Mouse (Mus musculus) kidney, adult 18-20 months (tissue): ENCODE measurements around the gene Wdr90.
"Not testable (repeated sequence)": the region's sequence is repeated elsewhere in the genome, so short reads cannot be mapped to it uniquely, and the experiment has no call there.

Experiments used
- DNase-seq: peaks from one replicate; pipeline ENCODE4 v3.0.0; 2021

The Wdr90 gene

DNA sequence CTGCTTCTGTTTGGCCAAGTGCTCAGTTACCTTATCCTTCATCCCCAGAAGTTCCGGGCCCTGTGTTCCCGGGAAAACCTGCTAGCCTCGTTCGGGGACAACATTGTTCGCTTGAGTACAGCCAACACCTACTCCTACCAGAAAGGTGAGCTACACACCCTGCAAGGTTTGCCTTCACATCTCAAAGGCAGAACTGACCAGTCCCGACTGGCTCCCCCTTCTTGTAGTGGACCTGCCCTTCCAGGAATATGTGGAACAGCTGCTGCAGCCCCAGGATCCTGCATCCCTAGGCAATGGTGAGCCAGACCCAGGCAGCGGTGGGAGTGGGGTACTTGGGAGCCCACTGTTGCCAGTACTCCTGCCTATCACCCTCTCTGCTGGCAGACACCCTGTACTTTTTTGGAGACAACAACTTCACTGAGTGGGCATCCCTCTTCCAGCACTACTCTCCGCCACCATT, 31.7 kb downstream of the Wdr90 start:
- no peak for DNase-seq

DNA sequence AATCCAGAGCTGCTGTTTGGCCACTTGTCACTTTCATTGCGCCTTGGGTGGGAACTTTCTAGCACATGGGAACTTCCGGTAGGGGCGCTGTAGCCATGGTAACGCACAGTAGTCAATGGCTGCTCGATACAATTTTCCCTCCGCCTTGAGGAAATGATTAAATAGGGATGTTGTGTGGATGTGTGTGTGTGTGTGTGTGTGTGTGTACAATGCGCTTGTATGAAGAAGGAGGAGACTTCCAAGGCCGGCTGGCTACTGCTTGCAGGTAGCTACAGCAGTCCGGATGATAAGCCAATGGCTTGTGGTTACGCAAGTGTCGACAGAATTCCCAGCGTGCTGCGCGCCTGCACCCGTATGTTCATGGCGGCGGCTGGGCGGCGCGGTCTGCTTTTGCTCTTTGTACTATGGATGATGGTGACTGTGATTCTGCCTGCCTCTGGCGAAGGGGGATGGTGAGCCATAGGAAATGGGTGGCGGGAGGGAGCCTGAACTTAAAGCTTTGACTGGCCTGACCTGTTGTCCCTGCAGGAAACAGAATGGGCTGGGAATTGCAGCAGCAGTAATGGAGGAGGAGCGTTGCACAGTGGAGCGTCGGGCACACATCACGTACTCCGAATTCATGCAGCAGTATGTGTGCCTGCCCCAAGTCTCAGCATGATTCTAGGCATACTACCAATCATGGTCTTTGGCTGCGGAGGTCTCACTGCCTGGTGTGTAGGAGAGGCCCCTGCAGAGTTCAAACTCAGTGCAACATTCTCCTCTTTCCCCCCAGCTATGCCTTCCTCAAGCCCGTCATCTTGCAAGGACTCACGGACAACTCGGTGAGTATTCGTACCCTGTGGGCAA, 32.4 kb downstream of the Wdr90 start, which contains the start of gene Jmjd8:
TSS of gene Jmjd8 (plus strand) at position 156 of the 846 bp plus-strand sequence.
- DNase-seq: peak; percentile 86

DNA sequence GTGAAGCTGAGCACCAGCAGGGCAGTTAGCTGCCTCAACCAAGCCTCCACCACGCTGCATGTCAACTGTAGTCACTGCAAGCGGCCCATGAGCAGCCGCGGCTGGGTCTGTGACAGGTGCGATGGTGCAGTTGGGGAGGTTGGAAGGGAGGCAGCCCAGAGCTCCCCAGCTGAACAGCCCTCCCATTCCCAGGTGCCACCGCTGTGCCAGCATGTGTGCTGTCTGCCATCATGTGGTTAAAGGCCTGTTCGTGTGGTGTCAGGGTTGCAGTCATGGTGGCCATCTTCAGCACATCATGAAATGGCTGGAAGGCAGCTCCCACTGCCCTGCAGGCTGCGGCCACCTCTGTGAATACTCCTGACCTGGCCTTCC, 33.1 kb downstream of the Wdr90 start:
- peak; percentile 33 for DNase-seq

DNA sequence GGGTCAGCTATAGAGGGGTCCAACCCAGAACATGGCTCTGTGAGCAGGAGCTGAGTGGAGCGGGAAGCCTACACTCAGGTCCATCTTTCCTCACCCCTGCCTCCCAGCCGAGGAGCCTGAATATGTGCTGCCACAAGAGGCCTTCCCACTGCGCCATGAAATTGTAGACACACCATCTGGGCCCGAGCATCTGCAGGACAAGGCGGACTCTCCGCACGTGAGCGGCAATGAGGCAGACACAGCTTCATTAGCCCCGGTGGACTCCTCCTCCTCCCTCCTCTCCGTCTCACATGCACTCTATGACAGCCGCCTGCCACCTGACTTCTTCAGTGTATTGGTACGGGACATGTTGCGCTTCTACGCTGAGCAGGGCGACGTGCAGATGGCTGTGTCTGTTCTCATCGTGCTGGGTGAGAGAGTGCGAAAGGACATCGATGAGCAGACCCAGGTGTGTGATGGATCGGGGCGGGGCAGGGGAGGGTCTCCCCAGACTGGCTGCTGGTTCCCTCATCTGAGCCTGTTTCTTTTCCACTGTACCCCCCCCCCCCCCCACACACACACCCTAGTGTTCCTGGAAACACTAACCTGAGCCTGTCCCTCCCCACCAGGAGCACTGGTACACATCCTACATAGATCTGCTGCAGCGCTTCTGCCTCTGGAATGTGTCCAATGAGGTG, 33.6 kb downstream of the Wdr90 start:
- no peak for DNase-seq

DNA sequence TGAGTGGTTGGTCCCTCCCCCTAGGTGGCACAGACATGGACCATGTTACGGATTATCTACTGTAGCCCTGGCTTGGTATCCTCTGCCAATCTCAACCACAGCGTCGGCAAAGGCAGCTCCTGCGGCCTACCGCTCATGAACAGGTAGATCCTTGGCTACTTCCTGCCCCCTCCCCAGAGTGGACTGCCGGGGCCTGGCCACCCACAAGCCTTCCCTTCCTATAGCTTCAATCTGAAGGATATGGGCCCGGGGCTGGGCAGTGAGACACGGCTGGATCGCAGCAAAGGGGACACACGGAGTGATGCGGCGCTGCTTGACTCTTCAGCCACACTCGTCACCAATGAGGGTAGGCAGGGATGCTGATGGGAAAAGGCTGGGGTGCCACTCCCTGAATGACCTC, 34.3 kb downstream of the Wdr90 start:
- no peak for DNase-seq

DNA sequence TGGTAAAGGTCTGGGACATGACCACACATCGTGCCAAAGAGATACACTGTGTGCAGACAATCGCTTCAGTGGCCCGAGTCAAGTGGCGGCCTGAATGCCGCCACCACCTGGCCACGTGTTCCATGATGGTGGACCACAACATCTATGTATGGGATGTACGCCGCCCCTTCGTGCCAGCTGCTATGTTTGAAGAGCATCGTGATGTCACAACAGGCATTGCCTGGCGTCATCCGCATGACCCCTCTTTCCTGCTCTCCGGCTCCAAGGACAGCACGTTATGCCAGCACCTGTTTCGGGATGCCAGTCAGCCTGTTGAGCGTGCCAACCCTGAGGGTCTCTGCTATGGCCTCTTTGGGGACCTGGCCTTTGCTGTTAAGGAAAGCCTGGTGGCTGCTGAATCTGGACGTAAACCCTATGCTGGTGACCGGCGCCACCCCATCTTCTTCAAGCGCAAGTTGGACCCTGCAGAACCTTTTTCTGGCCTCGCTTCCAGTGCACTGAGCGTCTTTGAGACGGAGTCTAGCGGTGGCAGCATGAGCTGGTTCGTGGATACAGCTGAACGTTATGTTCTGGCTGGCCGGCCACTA, 35.2 kb downstream of the Wdr90 start:
- DNase-seq: no peak

DNA sequence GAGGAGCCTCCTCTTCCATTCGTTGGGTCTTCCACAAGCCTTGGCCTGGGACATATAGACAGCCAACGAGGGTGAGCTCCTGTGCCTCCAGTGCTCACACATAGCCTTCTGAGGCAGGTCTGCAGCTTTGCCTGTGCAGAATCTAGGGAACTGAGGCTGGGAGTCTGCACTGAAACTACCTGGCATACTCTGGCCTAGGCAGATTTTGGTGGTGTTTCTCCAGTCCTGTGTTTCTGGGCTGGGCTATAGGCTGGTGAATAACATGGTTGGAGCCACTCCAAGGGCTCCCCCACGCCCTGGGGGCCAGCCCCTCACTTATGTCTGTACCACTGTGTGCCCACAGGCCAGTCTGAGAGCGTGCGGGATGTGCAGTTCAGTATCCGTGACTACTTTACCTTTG, 36.0 kb downstream of the Wdr90 start:
- DNase-seq: no peak

DNA sequence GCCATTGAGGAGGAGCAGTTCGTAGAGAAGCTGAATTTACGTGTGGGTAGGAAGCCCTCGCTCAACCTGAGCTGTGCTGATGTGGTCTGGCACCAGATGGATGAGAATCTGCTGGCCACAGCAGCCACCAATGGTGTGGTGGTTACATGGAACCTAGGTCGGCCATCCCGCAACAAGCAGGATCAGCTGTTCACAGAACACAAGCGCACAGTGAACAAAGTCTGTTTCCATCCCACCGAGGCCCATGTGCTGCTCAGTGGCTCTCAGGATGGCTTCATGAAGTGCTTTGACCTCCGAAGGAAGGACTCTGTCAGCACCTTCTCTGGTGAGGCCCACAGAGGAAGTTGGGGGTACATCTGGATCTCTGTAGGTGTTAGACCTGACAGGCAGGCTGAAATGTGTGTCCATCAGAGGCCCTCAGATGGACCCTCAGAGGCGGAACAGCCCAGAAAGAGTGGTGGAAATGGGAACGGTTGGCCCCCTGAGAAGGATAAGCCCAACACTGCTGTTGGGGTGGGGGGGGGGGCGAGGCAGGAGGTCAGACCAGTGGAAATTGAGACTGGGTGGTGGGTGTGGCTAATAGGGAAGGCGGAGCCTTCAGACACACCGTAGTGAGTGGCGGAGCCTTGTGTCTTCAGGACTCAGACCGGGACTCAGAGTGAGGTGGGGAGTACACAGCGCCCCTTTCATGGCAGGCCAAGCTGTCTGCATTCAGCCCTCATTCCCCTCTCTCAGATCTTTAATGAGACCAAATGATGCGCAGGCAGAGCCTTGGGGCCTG, 36.7 kb downstream of the Wdr90 start:
- DNase-seq: no peak

DNA sequence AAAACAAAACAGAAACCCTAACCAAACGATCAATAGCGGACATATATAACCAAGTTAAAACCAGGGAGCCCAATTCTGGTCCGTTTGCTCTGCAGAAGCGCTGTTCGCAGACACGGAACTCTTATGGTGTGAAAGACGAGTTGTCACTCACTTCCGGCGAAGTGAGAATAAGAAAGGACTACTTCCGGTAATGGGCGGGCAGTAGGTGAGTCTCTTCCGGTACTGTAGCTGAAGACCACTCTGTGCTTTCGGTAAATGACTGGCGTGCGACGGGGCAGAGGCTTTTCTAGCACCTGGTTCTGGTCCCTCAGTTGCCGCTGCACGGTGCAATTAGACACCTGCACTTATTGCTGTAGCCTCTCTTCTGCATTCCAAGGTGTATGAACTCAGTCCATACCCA, 37.8 kb downstream of the Wdr90 start, which contains the start of gene Wdr24:
TSS of gene Wdr24 (plus strand) at position 176 of the 400 bp plus-strand sequence.
- peak; percentile 81 for DNase-seq

DNA sequence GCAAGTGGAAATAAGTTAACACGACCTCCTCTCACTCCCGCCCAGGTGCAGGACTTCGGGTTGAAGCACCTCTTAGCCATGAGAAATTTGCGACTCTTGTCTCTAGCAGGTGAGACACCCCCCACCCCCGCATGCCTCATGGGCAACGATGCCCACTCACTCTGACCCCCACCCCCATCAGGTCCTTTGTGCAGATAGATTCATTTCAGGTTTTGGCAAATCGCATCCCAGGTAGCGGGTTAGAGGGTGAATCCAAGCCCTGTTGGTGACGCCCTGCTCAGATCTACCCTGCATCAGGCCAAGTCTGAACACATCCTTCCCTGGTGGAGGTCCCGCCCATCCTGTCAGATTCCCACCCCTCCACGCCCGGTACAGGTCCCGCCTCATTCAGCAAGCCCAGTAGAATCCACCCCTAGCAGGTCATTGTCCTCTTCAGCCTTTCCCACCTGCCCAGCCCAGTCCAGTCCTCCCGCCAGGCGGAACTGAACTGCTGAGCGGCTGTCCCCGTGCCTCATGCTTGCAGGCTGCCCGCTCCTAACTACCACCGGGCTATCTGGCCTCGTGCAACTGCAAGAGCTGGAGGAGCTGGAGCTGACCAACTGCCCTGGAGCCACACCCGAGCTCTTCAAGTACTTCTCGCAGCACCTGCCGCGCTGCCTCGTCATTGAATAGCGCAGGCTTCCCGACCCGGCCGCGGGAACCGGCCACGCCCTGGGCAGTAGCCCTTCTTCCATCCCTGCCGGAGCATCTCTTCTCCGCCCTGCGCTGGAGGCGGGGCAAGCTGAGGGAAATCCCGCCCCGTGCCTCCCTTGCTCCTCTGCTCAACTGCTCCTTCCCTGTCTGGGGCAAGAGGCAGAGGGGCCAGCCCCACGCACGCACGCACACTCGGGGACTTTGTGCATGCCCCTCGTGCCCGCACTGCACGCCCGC, 42.2 kb downstream of the Wdr90 start:
- DNase-seq: no peak

DNA sequence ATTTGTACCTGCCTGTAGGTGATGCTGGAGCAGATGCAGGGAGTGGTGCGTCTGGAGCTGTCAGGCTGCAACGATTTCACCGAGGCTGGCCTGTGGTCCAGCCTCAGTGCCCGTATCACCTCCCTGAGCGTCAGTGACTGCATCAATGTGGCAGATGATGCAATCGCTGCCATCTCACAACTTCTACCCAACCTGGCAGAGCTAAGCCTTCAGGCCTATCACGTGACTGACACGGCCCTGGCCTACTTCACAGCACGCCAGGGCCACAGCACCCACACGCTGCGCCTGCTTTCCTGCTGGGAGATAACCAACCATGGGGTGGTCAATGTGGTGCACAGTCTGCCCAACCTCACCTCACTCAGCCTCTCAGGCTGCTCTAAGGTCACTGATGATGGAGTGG, 43.6 kb downstream of the Wdr90 start:
- no peak for DNase-seq

DNA sequence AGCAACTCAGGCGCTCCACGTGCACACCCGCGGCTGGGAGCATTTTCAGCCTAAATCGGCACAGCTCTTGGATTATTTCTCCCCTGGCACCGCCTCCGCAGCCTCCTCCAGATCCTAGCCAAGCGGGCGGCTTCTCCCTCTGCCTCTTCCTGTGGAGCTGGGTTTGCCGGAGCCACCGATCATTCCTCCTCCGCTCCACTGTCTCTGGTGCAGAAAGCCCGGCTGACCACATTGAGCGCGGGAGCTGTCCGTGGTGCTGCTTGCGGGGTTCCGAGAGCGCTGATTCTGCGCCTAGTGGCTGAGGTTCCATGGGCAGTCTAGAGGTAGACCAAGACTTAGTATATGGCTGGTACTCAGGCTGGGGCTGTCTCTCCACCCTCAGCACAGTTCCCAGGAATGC, 47.8 kb downstream of the Wdr90 start:
- DNase-seq: peak; percentile 85

DNA sequence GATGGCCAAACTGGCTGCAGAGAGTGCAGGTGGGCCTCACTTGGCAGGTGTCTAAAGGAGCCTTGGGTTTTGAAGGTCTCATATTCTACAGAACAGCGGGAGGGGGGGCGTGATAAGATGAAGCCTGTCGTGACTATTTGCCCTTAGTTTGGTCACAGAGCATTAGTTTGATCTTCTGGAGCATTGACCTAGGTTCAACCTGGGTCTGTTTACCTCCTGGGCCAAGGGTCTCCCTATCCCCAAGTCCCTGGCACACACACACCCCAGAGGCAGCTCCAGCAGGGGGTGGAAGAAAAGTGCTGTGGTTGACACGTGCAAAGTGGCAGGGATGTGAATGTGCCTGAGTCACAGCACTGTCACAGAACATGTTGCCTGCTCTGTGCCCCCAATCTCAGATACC, 50.4 kb downstream of the Wdr90 start:
- no peak for DNase-seq

DNA sequence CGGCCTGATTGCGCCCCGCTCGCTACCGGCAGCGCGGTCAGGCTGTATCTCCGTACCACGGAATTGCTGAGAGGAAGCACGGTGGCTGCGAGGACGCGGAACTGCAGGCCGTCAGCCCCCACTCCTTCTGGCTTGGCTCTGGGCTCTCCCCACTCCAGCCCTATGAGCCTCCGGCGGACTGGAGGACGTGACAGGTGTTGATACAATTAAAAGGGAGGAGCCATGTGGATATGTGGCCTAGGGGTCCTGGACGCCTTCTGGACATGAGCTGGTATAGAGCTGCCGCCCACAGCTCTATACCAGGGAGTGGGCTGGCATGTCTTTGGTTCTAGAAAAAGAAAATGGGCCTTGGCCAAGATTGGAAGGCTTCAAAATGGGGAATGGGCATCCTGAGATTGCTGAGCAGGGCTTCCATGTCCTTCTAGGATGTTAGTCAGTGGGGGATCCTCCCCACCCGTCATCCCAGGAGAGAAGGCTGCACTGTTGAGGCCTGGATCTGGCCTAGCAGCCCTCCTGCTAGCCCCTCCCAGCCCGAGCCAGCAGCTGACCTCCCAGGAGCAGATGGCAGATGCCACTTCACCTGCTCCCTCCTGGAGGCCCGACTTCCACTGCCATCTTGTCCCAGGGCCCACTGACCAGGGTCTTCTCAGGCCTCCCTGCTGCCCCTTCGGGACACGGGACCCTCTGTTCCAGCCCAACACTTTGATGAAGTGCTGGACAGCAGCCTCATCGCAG, 51.5 kb downstream of the Wdr90 start:
- no peak for DNase-seq

DNA sequence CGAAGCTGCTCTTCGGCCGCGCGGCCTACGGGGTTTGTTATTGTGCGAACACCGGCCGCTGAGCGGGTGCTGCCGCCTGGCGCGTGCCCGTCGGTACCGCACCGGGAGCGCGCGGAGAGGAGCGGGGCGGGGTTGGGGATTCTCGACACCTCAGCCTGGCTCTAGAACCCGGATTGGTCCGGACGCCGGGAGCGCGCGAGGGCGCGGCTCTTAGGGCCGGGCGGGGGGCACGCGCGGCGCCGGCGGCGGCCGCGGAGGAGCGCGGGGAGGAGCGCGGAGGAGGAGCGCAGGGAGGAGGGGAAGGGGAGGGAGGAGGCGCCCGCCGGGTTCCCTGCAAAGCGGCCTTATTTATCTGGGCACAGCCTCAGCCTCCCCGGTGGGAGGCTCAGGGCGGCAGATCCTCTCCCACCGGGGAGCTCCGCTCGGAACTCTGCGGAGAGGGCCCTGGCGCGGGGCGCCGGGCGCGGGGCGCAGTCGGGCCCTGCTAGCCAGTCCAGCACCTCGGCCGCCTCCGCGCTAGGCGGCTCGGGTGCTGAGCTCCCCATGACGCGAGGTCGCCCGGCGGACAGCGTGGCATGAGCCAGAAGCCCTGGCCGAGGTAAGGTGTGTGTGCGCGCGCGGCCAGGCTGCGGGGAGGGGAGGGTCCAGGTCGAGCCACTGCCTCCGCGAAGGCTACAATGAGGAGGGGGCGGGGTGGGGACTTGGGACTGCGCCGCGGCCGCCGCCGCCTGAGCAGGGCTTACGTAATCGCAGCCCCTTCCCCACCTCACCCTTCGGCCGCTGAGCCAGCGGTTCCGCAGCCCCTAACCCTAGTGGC, 52.3 kb downstream of the Wdr90 start, which contains the start of gene Fbxl16:
TSS of gene Fbxl16 (plus strand) at position 297 of the 817 bp plus-strand sequence.
- peak; percentile 80 for DNase-seq

DNA sequence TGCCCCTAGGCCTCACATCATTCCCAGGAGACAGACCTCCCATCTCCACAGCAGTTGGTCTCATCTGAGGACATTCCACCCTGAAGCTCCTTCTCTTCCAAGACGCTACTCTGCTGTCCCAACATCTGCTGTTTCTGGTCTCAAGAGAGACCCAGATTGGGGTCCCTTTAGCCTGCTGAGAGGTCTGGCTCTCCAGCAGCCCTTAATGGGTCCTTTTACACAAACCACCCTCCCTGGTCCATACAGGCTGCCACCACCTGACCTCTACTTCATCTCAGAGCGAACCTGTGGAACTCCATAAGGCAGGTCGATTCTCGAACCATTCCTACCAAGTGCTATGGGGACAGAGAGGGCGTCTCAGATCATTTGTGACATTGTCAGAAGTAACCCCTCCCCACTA, 53.3 kb downstream of the Wdr90 start:
- DNase-seq: no peak

DNA sequence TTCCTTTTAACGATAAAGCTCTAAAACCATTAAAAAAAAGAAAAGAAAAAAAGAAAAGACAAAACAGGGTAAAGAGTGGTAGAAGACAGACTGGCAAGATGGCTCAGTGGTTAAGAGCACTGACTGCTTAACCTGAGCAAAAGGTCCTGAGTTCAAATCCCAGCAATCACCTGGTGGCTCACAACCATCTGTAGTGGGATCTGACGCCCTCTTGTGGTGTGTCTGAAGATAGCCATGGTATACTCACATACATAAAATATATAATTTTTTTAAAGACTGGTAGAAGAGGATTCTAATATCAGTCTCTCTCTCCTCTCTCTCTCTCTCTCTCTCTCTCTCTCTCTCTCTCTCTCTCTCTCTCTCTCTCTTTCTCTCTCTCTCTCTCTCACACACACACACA, 53.8 kb downstream of the Wdr90 start:
- not testable (repeated sequence) for DNase-seq

DNA sequence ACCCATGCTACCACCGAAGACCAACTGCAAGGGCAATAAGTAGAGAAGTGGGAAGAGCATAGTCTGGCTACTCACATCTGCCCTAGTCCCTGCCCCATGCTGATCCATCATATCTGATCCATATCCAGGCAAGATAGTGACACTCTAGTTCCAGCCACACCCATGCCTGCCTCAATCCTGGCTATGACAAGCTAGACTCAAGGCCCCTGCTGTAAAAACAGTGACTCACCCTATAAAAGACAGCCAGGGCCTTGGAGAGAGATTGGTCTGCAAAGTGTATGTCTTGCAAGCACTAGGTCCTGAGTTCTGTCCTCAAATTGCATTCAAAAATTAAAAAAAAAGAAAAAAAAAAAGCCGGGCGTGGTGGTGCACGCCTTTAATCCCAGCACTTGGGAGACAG, 54.8 kb downstream of the Wdr90 start:
- DNase-seq: no peak

DNA sequence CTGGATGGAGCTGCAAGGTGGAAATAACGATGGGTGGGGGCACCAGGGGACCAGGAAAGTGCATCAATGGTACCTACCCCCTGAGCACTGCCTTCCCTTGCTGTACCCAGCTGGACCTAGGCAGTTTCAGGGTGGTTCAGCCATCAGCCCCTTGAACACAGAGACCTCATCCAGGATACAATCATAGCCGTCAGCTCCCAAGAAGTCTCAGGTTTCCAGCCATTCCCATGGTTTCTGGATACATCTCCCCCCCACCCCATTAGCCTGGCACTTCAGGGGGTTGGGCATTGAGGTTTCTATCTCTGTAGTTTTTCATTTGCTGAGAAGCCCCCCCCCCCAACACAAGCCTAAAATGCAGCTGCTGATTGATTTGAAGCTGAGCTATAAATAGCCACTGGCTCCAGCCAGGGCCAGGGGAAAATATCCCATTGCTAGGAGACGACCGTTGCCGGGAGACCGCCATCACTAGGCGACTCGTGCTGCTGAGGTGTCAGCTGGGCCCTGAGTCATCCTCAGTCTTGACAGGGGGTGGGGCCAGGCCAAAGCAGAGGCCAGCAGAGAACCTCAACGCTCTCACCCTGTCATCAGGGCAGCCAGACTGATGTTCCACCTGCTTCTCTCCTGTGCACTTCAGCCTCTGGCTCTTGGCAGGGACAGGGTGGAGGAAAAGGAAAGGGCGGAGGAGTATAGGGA, 58.3 kb downstream of the Wdr90 start:
- no peak for DNase-seq
